Mouse (Mus musculus) layer of hippocampus, postnatal 14 days (tissue): ENCODE results near the gene Pik3r6. TPM values are rescaled to one million over a fixed set of nuclear protein-coding genes. Genes with fewer than 3 reads are reported as not detected.

ENCODE experiments used
- DNase-seq, 2 experiments: peaks; one replicate each; pipeline ENCODE4 v3.0.0; 2021 to 2022; ENCODE audit warnings: low spot score in 2 of 2, mixed read lengths in 1 of 2
- total RNA-seq, 2 experiments: library from RNA; stranded (reverse); gene quantifications; 2 replicates each; pipeline ENCODE4 v1.2.3; 2021

Pik3r6 gene
- total RNA-seq, 2 experiments from 2014 or later = 3.5 to 3.8 TPM

DNA sequence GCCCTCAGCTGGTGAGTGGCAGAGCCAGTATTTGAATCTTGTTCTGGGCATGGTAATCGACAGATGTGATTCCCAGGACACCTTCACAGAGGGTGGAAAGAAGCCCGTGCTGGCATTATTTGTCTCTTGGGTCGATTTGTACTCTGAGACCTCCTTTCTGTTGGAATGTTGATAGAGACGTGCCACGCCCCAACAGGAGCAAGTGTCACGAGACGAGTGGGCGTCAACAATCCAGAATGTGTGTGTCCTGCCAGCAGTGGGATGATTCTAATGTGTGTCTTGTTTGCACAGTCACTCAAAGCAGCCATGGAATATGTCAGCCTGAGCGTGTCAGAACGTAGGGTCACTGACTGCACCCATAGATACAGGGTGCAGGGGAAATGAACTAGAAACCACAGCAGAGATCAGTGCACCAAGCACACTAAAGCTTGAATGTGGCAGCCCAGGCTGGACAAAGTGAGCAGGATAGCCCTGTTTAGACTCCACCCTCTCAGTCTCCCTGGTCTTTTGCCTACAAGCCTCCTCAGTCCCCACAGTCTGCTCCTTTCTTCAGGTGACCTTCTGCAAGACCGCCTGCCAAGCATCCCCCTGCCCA, 29.2 kb downstream of the Pik3r6 start:
- no peak for DNase-seq

DNA sequence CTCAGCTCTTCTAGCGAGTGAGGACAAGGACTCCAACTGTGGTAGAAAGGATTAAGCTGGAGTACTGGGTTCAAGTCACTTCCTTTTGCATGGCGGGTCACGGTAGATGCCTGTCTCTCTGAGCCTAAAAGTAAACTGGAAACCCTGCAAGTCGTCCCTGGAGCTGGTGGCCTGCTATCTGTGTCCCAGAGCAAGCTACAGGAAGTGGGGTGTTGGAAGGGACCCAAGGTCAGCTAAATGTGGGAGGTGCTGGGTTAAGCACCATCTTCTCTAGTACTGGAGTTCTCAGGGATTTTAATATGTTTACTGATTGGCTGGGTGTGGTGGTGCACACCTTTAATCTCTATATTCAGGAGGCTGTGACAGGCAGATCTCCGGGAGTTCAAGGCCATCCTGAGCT, 30.0 kb downstream of the Pik3r6 start:
- DNase-seq = no peak

DNA sequence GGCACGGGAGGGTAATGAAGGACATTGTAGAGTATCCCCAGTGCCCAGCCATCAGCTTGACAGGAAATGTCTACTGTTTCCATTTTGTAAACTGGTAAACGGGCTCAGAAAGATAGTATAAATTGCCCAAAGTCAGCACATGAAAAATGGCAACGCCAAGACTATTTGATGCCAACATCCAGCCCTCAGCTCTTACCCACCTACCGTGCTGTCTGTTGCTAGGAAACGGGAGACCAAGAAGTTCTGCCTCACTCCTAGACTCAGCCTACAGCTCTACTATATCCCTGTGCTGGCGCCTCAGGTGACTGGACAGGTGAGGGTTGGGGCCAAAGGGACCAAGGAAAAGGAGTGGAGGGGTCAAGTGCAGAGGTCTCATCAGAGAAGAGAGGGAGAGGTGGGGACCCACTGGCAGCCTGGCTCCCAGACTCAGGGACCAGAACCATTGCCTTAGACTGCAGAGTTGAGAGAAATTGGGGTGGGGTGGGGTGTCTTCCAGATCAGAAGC, 31.2 kb downstream of the Pik3r6 start:
- no peak for DNase-seq

DNA sequence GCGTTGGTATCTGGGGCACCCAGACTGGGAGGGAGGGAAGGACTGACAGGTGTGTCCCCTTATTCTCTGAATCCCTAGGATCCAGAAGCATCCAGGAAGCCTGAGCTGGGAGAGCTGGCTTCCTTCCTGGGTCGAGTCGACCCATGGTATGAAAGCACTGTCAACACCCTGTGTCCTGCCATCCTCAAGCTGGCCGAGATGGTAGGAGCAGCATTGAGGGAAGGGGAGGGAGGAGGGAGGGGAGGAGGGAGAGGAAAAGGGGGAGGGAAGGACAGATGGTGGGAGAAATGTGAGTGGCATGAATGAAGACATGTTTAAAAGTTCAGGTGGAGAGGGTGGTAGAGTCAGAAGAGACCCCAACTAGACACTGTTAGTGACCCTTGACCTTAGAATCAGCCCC, 33.2 kb downstream of the Pik3r6 start:
- no peak for DNase-seq

DNA sequence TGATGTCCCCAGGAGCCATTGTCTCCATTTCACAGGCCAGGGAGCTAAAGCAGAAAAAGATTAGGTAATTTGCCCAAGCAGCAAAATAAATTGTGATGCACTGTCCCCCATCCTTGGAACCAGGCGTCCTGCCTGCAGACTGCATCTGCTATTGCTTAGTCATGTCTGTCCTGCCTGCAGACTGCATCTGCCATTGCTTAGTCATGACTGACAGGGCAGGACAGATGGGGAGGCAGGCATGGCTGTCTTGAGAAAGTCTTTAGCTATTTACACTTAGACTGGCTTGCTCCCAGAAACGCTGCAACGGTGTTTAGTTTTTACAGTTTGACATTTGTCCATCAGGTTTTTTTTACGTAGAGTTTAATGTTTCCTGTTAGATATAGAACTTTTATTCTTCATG, 33.6 kb downstream of the Pik3r6 start:
- DNase-seq = peak; percentile 29 to 64

DNA sequence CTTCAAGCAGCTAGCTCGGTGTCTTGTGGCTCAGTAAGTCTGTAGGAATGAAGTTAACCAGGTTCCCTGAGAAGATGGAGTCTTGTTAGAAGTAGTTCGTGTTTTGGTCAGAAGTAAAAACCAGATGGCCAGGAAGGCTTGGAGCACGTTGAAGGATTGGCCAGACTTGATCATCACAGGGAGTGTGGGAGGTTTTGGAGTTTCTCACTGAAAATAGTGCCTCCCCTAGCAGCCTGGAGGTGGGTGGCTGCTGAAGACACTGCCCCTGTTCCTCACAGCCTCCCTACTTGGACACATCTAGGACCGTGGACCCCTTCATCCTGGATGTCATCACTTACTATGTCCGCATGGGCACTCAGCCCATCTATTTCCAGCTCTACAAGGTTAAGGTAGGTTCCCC, 36.8 kb downstream of the Pik3r6 start:
- no peak for DNase-seq

DNA sequence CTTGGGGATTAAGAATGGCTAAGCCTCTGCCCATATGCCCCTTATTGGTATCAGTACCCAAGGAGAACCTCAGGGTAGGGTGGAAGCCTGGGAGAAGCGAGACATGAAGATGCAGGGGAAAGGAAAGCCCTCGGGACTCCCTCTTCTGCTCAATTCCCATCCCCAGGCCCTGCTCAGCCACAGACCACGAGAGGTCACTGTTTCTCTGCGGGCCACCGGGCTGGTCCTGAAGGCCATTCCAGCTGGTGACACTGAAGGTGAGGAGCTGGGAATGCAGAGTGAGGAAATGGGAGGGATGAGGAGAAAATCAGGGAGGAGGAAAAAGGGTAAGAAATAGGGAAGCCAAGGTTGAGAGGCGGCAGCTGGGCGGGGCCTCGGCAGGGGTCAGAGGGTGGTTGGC, 41.7 kb downstream of the Pik3r6 start:
- DNase-seq = no peak

DNA sequence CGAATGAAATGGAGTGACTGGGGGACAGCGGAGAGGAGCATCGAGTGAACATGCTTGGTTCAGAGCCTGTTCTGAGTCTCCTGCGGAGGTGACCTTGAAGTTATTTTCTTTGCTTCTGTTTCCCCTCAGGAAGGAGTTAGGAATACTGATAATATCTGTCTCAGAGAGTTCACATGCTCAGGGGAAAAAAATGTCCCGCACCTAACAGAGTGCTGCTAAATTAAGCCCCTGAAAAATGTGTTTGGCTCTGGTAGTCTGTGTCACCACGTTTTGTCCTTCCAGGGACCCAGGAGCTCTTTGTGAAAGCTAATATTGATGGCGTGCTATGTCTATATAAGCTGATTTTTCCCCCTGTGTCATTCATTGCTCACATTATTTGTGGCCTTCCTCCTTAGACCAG, 42.4 kb downstream of the Pik3r6 start:
- DNase-seq = no peak

DNA sequence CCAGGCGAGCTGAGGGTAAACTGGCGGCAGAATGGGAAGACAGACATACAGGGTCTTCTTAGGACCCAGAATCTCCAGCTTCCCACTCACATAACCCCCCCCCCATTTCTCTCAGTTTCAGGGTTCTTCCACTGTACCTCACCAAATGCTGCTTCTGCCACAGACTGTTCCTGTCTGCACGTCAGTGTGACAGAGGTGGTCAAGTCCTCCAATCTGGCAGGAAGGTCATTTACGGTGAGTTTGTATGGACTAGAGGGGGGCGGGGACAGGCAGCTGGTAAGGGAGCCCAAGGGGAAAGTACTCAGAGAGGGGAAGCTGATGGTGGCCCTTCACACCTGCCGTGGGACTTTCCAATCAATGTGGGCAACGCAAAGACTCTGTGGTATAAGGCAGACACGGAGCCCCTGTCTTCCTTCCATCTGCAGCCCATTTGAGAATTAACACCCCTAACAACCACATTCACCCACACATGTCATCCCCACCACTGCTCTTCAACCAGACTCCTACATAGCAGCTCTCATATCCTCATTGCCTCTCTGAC, 42.9 kb downstream of the Pik3r6 start:
- DNase-seq = no peak

DNA sequence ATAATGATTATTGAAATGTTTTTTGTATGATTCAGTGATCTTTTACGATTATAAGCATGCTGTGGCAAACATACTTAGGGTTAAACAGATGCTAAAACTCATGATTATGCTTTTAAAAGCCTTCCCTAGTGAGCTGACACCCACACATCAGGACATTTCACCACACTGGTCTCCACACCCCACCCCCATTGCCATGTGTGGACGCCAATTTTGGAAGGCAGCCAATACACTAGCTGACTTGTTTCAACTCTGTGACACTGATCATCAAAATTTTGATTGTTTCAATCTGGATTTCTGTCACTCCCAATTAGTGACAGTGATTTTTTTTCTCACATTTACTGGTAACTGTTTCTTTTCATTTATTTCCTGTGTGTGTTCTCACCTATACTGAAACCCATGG, 44.7 kb downstream of the Pik3r6 start:
- DNase-seq = no peak

DNA sequence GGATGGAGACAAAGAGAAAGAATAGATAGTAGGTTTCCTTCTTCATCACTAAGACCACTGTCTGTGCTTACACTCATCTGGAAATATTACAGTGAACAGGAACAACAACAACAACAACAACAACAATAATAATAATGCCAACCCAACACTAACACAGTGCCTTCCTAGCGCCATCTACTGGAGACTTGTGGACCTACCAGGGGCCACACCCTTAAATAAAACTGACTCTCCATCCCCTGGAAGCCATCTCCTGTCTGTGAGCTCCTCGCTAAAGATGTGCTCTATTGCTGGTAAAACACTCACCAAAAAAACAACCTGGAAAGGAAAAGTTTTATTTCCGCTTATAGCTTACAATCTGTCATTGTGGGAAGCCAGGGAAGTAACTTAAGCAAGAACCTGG, 46.8 kb downstream of the Pik3r6 start:
- no peak for DNase-seq

DNA sequence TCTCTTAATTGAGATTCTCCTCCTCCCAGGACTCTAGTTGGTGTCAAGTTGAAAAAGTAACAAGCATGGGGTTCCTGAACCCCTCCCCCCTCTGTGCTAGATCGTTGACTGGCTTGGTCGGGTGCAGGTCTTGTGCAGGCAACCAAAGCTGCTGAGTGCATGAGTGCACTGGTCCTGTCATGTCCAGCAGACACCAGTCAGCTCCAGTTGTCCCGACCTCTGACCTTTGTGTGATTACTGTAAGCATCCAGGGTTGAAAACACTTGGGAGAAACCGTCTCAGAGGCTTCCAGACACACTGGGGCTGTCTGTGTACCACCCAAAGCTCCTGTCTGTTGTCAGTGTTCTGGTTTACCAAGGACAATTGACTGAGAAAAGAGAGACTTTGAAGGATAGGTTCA, 47.5 kb downstream of the Pik3r6 start:
- DNase-seq = no peak

DNA sequence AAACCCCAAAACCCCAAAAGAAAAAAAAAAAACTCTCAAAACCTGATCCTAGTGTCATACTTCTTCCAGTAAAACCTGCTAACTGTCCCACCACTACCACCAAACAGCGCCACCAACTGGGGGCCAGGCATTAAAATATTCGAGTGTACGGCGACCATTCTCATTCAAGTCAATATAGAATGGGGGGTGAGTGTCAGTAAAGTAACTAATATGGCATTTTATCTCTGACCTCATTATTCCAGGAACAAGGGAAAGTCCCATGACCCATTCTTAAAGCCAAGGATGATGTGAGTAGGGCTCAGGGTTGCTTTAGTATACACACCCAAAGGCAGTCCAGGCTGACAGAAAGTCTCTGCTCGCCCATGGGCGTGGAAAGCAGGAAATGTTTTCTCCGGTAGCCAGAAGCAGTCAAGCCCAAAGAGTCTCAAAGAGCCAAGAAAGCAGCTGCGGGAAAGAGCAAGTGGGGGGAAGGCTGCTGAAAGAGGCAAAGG, 51.2 kb downstream of the Pik3r6 start:
- no peak for DNase-seq

DNA sequence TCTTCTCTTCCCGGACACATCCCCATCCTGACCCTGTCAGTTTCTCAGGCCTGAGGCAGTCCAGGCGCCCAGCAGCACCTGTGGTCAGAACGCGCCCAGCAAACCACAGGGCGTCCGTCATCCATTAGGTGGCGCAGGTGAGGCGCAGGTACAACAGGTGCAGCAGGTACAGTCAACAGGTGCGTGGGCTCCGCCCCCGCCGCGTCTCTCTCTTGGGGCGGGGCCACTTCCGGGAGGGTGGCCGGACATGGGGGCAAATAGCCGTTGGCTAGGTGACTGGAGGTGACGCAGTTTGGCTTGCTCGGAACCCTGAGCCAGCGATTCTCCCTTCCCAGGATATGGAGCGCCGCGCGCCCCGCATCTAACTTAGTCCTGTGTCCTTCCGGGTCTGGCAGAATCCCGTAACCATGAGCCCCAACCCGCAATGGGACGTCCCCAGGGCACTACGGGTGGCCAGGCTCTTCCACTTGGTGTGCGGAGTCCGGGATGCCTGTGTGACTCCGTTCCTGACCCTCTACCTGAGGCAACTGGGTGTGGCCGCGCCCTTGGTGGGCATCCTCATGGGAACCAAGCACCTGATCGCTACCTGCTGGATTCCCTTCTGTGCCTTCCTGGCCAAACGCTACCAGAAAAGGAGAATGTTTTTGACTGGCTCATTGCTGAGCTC, 53.2 kb downstream of the Pik3r6 start, which contains the start of gene Mfsd6l:
Gene Mfsd6l (plus strand): TSS at position 269 of the 667 bp plus-strand sequence.
- no peak for DNase-seq

DNA sequence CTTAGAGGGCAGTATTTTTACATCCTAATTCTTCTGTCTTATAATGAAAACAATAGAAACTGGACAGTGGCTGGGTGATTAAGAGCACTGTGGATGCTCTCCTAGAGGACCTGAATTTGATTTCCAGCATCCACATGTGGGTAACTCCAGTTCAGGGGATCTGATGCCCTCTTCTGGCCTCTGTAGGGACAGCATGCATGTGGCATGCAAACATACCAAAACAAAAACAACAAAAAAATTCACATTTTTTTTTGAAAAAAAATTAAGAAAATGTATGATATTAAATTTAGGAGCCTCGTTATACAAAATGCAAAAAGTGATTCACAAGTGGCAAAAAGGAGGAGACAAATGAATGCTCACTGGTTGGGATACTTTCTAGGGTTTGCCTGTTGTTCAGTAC, 56.7 kb downstream of the Pik3r6 start:
- DNase-seq = no peak

DNA sequence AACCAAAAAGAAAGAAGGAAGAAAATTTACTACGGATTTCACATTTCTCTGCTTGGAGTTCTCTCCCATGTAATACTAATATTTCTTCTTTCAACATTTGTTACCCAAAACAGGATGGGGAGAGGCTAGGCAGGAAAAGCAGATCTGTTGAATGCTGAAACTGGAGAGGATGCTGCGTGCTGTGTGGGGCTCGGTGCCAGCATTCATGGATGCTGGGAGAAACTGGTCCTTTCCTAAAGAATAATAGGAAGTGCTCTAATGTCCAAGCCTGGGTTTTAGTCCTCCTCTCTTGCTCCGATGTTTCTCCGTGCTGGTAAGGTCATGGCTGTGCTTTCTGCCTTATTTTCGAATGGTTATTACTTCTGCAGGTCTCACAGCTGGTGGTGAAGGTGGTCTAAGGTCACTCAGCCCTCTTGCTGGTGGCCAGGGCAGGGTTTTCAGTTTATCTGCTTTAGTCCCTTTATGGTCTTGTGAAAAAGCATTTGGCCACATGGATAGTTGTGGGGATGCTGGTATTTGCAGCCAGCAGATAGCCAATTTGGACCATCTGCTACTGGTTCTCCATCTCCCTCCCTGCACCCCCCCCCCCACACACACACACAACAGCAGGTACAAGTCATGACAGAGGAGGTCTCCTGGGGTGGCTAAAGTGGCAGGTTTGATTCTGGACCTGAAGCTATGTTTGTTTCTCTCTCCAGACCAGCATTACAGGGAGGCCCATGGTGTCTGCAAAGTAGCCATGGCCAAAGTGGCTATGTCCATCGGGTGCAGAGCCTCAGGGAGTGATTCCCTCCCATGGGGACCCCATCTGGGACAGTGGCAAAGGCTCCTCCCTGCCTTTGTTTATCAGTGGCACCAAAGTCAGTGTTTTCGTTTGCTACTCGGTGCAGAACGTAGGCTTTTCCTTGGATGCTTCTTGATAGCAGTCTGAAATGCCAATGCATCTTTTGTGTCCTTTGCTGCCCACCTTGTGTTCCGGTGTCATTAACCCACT, 59.4 kb downstream of the Pik3r6 start:
- DNase-seq = no peak

DNA sequence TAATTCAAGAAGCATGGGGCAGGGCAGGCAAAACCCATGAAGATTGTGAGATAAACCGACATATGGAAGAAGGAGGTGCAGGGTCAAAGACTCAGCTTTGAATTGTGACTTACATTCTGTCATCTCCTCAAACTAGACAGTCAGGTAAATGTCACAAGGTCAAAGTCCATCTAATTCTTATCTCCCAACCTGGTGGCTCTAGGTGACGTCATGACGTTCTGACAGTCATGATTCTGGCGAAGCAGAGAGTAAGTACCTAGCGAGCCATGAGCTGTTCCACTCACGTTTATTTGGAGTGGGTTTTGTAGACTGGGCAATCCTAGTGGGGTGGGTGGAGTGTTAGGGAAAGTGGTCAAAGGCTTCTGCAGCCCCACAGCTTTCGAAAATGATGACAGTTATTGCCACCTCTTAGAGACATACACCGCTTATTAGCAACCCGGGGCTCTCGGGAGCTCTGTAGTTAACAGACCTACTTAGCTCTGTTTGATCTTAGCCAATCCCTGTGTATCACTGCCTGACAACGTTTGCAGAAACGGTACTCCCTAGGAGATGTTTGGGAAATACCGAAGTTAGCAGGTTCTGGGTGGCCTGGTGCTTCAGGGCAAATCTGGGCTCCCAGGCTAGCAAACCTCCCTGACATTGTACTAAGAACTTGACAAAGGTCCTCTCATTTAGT, 61.7 kb downstream of the Pik3r6 start:
- no peak for DNase-seq

DNA sequence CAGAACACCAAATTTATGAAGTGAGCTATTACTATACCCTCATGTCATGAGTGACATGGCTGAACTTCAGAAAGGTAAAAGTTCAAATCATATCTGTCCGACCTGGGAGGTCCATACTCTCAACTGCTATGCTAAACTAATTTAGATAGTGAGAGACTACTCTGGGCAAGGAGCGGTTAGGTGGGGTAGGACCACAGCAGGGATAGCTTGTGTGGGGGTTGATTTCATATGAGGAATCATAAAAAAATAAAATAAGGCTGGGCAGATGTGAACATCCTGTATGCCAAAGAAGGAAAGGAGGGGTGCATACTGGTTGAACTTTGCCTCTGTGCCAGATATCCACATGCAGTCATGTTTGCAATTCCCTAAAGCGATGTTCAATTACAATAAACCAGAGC, 62.2 kb downstream of the Pik3r6 start:
- no peak for DNase-seq

DNA sequence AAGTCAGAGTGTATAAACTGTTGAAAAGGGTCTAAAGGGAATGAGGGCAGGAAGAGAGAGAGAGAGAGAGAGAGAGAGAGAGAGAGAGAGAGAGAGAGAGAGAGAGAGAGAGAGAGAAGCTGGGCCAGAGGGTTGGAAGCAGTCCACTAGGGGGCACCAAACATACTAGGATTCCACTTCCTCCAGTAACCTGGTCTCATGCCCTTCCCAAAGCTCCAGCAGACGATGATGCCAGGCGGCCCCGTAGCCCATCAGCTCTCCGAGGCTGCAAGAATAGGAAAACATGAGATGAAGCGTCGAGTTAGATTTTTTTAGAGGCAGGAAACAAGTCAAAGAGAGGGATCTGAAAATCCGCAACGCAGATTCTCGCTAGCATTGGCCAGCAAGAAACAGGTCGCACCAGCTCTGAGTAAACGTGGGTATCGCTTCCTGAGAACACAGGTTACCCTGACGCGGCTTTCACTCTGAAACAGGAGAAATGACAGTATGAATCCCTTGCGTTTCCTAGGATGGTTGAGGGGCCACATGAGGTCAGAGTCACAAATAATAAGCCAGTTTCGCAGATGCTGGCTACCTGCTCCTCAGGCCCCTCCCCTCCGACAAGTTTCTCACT, 63.7 kb downstream of the Pik3r6 start:
- DNase-seq = peak; percentile 78 to 87

DNA sequence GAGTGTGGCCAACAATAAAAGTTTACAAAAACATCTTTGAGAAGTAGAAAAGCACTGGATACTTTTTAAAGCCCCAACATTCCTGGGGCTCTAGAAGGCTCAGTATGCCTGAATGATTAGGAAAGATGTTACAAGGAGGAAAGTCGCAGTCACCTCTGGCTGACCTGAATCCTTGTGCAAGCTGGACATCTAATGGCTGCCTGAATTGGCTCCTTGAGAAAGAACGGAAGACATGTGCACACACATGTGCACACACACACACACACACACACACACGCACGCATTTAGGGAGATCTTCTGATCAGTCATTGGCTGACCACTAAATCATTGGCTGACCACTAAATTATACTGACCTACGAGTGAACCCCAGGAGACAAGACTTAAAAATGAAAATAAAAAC, 68.0 kb downstream of the Pik3r6 start:
- DNase-seq = no peak
